Mouse (Mus musculus): Measurements from ENCODE around the gene Tpp2.

GRCm38 (mm10) chr1:43895742-43896141, 37.7 kb upstream of the Tpp2 start:
- TF ChIP-seq POLR2A (IDR thresholded peaks at IDR 0.05; ENCODE audit: insufficient read depth, low read depth, low read length) (no peak), EP300 (IDR thresholded peaks at IDR 0.05; ENCODE audit: insufficient read depth, low read depth, low read length) (no peak)

All from heart, adult 2 months (tissue).